Mouse (Mus musculus): ENCODE data around the gene Ugt1a10. TPM values are rescaled to one million over a fixed set of nuclear protein-coding genes. Genes with fewer than 3 reads are reported as not detected.
A peak's percentile ranks its signal among the peaks of the same experiment; 100 is the strongest.

Ugt1a10 gene
- total RNA-seq, 2 experiments from 2014 or later = not detected

GRCm38 (mm10) chr1:88227482-88227881, 172.3 kb downstream of the Ugt1a10 start:
- intact Hi-C loops (cut with DNase I) = no loop called here
- DNase-seq = peak in 1 of 2 experiments; percentile 13

GRCm38 (mm10) chr1:88228121-88228520, 172.9 kb downstream of the Ugt1a10 start:
- DNase-seq = peak; percentile 5 to 22
- intact Hi-C loops (cut with DNase I) = no loop called here

GRCm38 (mm10) chr1:88229566-88229965, 174.4 kb downstream of the Ugt1a10 start:
- DNase-seq = no peak
- intact Hi-C loops (cut with DNase I) = no loop called here

- DNase-seq = peak in 1 of 2 experiments; percentile 5
- intact Hi-C loops (cut with DNase I) = no loop called here
These were observed 174.8 kb downstream of the Ugt1a10 start for GRCm38 (mm10) chr1:88229986-88230385.

GRCm38 (mm10) chr1:88230421-88230820, 175.2 kb downstream of the Ugt1a10 start:
- DNase-seq = peak in 1 of 2 experiments; percentile 6
- intact Hi-C loops (cut with DNase I) = no loop called here

GRCm38 (mm10) chr1:88230981-88231802, 176.0 kb downstream of the Ugt1a10 start:
- peak in 1 of 2 experiments; percentile 10 for DNase-seq
- intact Hi-C loops (cut with DNase I) = no loop called here

GRCm38 (mm10) chr1:88231803-88232499, 176.8 kb downstream of the Ugt1a10 start:
- intact Hi-C loops (cut with DNase I) = no loop called here
- peak; percentile 4 to 15 for DNase-seq

GRCm38 (mm10) chr1:88232664-88233380, 177.6 kb downstream of the Ugt1a10 start:
- intact Hi-C loops (cut with DNase I) = no loop called here
- peak; percentile 3 to 17 for DNase-seq

GRCm38 (mm10) chr1:88233421-88234247, 178.4 kb downstream of the Ugt1a10 start:
- intact Hi-C loops (cut with DNase I) = no loop called here
- peak; percentile 3 to 39 for DNase-seq

GRCm38 (mm10) chr1:88234248-88234610, 179.0 kb downstream of the Ugt1a10 start:
- intact Hi-C loops (cut with DNase I) = no loop called here
- DNase-seq = no peak

GRCm38 (mm10) chr1:88234646-88235045, 179.5 kb downstream of the Ugt1a10 start:
- DNase-seq = peak in 1 of 2 experiments; percentile 19
- intact Hi-C loops (cut with DNase I) = no loop called here

- intact Hi-C loops (cut with DNase I) = no loop called here
- peak in 1 of 2 experiments; percentile 38 for DNase-seq
These were observed 180.1 kb downstream of the Ugt1a10 start for GRCm38 (mm10) chr1:88235046-88235893.

- DNase-seq = no peak
- intact Hi-C loops (cut with DNase I) = no loop called here
These were observed 180.8 kb downstream of the Ugt1a10 start for GRCm38 (mm10) chr1:88235894-88236415.

- intact Hi-C loops (cut with DNase I) = no loop called here
- DNase-seq = peak in 1 of 2 experiments; percentile 31
These were observed 182.1 kb downstream of the Ugt1a10 start for GRCm38 (mm10) chr1:88237311-88237710.

GRCm38 (mm10) chr1:88238771-88239170, 183.6 kb downstream of the Ugt1a10 start:
- no peak for DNase-seq

GRCm38 (mm10) chr1:88240072-88240471, 184.9 kb downstream of the Ugt1a10 start:
- DNase-seq = peak in 1 of 2 experiments; percentile 18
- intact Hi-C loops (cut with DNase I) = no loop called here

More at GRCm38 (mm10) chr1:88238771-88239170, 183.6 kb downstream of the Ugt1a10 start:
- intact Hi-C loops (cut with DNase I) = no loop called here

GRCm38 (mm10) chr1:88240579-88240978, 185.4 kb downstream of the Ugt1a10 start:
- intact Hi-C loops (cut with DNase I) = no loop called here
- peak in 1 of 2 experiments; percentile 30 for DNase-seq

GRCm38 (mm10) chr1:88243861-88244260, 188.7 kb downstream of the Ugt1a10 start:
- intact Hi-C loops (cut with DNase I) = no loop called here
- peak in 1 of 2 experiments; percentile 20 for DNase-seq

GRCm38 (mm10) chr1:88245881-88246280, 190.7 kb downstream of the Ugt1a10 start:
- intact Hi-C loops (cut with DNase I) = no loop called here
- no peak for DNase-seq
